1 mouse cellular context compared by ENCODE assay signal in the genomic region with DNA sequence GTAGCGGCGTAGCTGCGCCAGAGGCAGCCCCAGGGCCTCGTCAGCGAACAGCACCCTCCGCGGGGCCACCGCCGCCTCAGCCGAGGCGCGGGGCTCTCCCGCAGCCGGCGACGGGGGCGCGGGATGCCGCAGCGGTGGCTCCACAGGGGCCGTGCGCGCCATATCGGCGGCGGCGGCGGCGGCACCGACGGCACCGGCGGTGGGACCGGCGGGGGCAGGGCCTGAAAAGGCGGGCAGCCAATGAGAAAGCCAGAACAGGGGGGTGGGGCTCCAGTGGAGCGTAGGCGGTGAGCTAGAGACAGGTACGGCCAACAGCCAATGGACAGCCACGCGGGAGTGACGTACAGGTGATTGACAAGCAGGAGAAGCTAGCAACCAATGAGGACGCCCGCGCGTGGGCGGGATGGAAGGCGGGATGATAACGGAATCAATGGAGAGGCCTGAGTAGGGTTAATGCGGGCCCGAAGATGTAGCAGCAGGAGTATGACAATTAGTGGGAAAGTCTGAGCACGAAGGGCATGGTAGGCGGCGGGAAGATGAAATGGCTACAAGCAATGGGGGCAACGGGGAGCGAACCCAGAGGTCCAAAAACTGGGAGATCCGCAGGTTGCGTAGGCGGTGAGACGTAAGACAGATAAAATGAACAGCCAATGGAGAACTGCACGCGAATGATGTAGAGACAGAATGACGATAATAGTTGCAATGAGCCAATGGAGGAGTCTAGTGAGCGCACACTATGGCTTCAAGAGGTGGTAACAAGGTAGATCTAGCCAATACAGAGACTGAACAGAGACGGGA.
TF ChIP-seq lines count a peak whose summit lies in the region.

A gene (minus strand): TSS at position 197 of the 798 bp plus-strand sequence.

TF ChIP-seq in CH12.LX, 34 proteins besides CTCF, POLR2A, EP300 and RAD21 (continued from another document):
- no peak for TF ChIP-seq RCOR1 (conservative IDR thresholded peaks at IDR 0.05; ENCODE audit: low read depth, low read length)
- TF ChIP-seq MEF2A (IDR thresholded peaks at IDR 0.05; ENCODE audit: borderline replicate concordance, low read depth, low read length): no peak
- no peak for TF ChIP-seq POLR2AphosphoS2 (IDR thresholded peaks at IDR 0.05; ENCODE audit: low read depth, low read length)
- no peak for TF ChIP-seq MAFK (IDR thresholded peaks at IDR 0.05; ENCODE audit: insufficient replicate concordance, low read length)
- no peak for TF ChIP-seq ZNF384 (IDR thresholded peaks at IDR 0.05; ENCODE audit: low read depth, low read length)
- 0 out of 2 replicates have a peak, but pooled peaks have one; percentile 7 for TF ChIP-seq BHLHE40 (IDR thresholded peaks at IDR 0.05; ENCODE audit: low read depth, low read length)
- peak; percentile 30; the same call in 1 of the 2 replicates for TF ChIP-seq NELFE (IDR thresholded peaks at IDR 0.05; ENCODE audit: low read depth, low read length)
- TF ChIP-seq MYC (IDR thresholded peaks at IDR 0.05; ENCODE audit: low read depth, low read length): no peak
- 0 out of 2 replicates have a peak, but pooled peaks have one; percentile 15 for TF ChIP-seq SIN3A (IDR thresholded peaks at IDR 0.05; ENCODE audit: low read length)
